Mouse (Mus musculus) kidney, postnatal 0 days (tissue): ENCODE results near the gene Serpina3f. TPM values are rescaled to one million over a fixed set of nuclear protein-coding genes. Genes with fewer than 3 reads are reported as not detected.

Source experiments
- ATAC-seq: fragments of 200-750 bp; cut with Nextera tagmentation; replicated peaks from 2 replicates; pipeline ENCODE4 v1.8.0; 2017; ENCODE audit warnings: low read depth, moderate number of reproducible peaks, moderate TSS enrichment, moderate library complexity; ENCODE audit not compliant: low FRiP score
- DNase-seq: peaks from one replicate; pipeline ENCODE4 v3.0.0-alpha.2; 2016; ENCODE audit warnings: low spot score
- H3K27ac ChIP-seq: fragments of 300-500 bp; sonication (generic); 2 replicates; pipeline ENCODE4 v1.5.1; 2014; ENCODE audit warnings: mild to moderate bottlenecking
- H3K27me3 ChIP-seq: fragments of 300-500 bp; sonication (generic); 2 replicates; pipeline ENCODE4 v1.6.1; 2014; ENCODE audit warnings: low read length, mixed read lengths; ENCODE audit not compliant: insufficient read depth
- H3K36me3 ChIP-seq: fragments of 300-500 bp; sonication (generic); 2 replicates; pipeline ENCODE4 v1.6.1; 2014; ENCODE audit warnings: low read length, mixed read lengths; ENCODE audit not compliant: insufficient read depth
- H3K4me1 ChIP-seq: fragments of 300-500 bp; sonication (generic); replicated peaks from 2 replicates; pipeline ENCODE4 v1.6.1; 2014; ENCODE audit warnings: antibody characterized with exemption, low read length, mixed read lengths; ENCODE audit not compliant: insufficient read depth
- H3K4me2 ChIP-seq: fragments of 300-500 bp; sonication (generic); 2 replicates; pipeline ENCODE4 v1.6.1; 2014; ENCODE audit warnings: mild to moderate bottlenecking, low read length, moderate library complexity, mixed read lengths
- H3K4me3 ChIP-seq: fragments of 300-500 bp; sonication (generic); replicated peaks from 2 replicates; pipeline ENCODE4 v1.5.1; 2014; ENCODE audit warnings: low read depth, low read length
- H3K9ac ChIP-seq: fragments of 300-500 bp; sonication (generic); 2 replicates; pipeline ENCODE4 v1.6.1; 2014; ENCODE audit warnings: low read depth, low read length
- H3K9me3 ChIP-seq: fragments of 300-500 bp; sonication (generic); replicated peaks from 2 replicates; pipeline ENCODE4 v1.6.1; 2016; ENCODE audit warnings: low read length, inconsistent platforms, mixed read lengths
- CTCF ChIP-seq: IDR thresholded peaks from 2 replicates; pipeline ENCODE4 v1.5.1; 2016; ENCODE audit warnings: antibody characterized with exemption, low read depth, mild to moderate bottlenecking, moderate library complexity
- WGBS: fragments of 180-500 bp; shearing (Covaris S2); extraction: QIAGEN DNeasy Blood & Tissue Kit; methylation state at CpG from one replicate; pipeline ENCODE4 v1.1.7; 2014; 5-methylcytosine and 5-hydroxymethylcytosine counted together
- polyA plus RNA-seq: library from polyadenylated mRNA; unstranded; fragments of >200 nt; fragmentation: Nextera tagmentation; extraction: Ambion mirVana; gene quantifications from 2 replicates; pipeline ENCODE4 v1.2.1, GENCODE M21; 2015

The Serpina3f gene
- 0.12 and 0.23 TPM in 2 replicates for polyA plus RNA-seq

- Histone ChIP-seq H3K4me2 (no peak within 1 kb of the TSS), H3K27ac (no peak within 1 kb of the TSS), H3K9ac (no peak within 1 kb of the TSS), H3K36me3 (no peaks in the 10 kb centered on the region), H3K9me3 (no peaks in the 10 kb centered on the region), H3K4me3 (no peak within 1 kb of the TSS), H3K4me1 (no peaks in the 10 kb centered on the region), H3K27me3 (no peaks in the 10 kb centered on the region)
- DNase-seq = no peak
- TF ChIP-seq CTCF = no peak
- WGBS = 67% methylated on average over 1 of the region's 1 CpGs
- no peak for ATAC-seq
Observed at GRCm38 (mm10) chr12:104214445-104214753, at the start of gene Serpina3f. Gene Serpina3f, plus strand, starts transcription at chr12:104214544.

- Histone ChIP-seq H3K9ac (no peak overlapping the region), H3K36me3 (no peaks in the 10 kb centered on the region), H3K4me1 (no peaks in the 10 kb centered on the region), H3K4me2 (no peak overlapping the region), H3K9me3 (no peaks in the 10 kb centered on the region), H3K4me3 (no peak overlapping the region), H3K27ac (no peak overlapping the region), H3K27me3 (no peaks in the 10 kb centered on the region)
- 50% methylated on average over 3 of the region's 3 CpGs for WGBS
- peak; percentile 52 for DNase-seq
- TF ChIP-seq CTCF = no peak
- no peak for ATAC-seq
Observed at GRCm38 (mm10) chr12:104174747-104175146, 39.6 kb upstream of the Serpina3f start.

- Histone ChIP-seq H3K9me3 (no peaks in the 10 kb centered on the region), H3K4me1 (no peaks in the 10 kb centered on the region), H3K36me3 (no peaks in the 10 kb centered on the region), H3K9ac (no peak overlapping the region), H3K27me3 (no peaks in the 10 kb centered on the region), H3K27ac (no peak overlapping the region), H3K4me3 (no peak overlapping the region), H3K4me2 (no peak overlapping the region)
- ATAC-seq (no peak), DNase-seq (no peak)
- no peak for TF ChIP-seq CTCF
- WGBS = 78% methylated on average over 3 of the region's 3 CpGs
Observed at GRCm38 (mm10) chr12:104175636-104176035, 38.7 kb upstream of the Serpina3f start.

GRCm38 (mm10) chr12:104178577-104178976, 35.8 kb upstream of the Serpina3f start:
- Histone ChIP-seq H3K4me2 (no peak overlapping the region), H3K4me1 (no peaks in the 10 kb centered on the region), H3K27me3 (no peaks in the 10 kb centered on the region), H3K4me3 (no peak overlapping the region), H3K27ac (no peak overlapping the region), H3K9ac (no peak overlapping the region), H3K36me3 (no peaks in the 10 kb centered on the region), H3K9me3 (no peaks in the 10 kb centered on the region)
- TF ChIP-seq CTCF = no peak
- DNase-seq = peak; percentile 7
- ATAC-seq = no peak

GRCm38 (mm10) chr12:104178987-104179386, 35.4 kb upstream of the Serpina3f start:
- no peaks in the 10 kb centered on the region for H3K4me1 ChIP-seq
- TF ChIP-seq CTCF = no peak
- no peak for ATAC-seq
- H3K9ac ChIP-seq = no peak overlapping the region
- no peak for DNase-seq
- no peaks in the 10 kb centered on the region for H3K36me3 ChIP-seq
- no peaks in the 10 kb centered on the region for H3K9me3 ChIP-seq
- no peak overlapping the region for H3K4me3 ChIP-seq
- H3K27me3 ChIP-seq = no peaks in the 10 kb centered on the region
- WGBS = 66% methylated on average over 2 of the region's 2 CpGs
- H3K27ac ChIP-seq = no peak overlapping the region
- H3K4me2 ChIP-seq = no peak overlapping the region

- 78% methylated on average over 4 of the region's 4 CpGs for WGBS
- ATAC-seq = no peak
- Histone ChIP-seq H3K4me3 (no peak overlapping the region), H3K9me3 (no peaks in the 10 kb centered on the region), H3K27me3 (no peaks in the 10 kb centered on the region), H3K4me1 (no peaks in the 10 kb centered on the region), H3K27ac (no peak overlapping the region), H3K9ac (no peak overlapping the region), H3K36me3 (no peaks in the 10 kb centered on the region), H3K4me2 (no peak overlapping the region)
- no peak for DNase-seq
- no peak for TF ChIP-seq CTCF
Observed at GRCm38 (mm10) chr12:104185046-104185445, 29.3 kb upstream of the Serpina3f start.

GRCm38 (mm10) chr12:104186041-104186581, 28.2 kb upstream of the Serpina3f start:
- Histone ChIP-seq H3K4me1 (no peaks in the 10 kb centered on the region), H3K36me3 (no peaks in the 10 kb centered on the region), H3K4me3 (no peak overlapping the region), H3K9me3 (no peaks in the 10 kb centered on the region), H3K27me3 (no peaks in the 10 kb centered on the region), H3K9ac (no peak overlapping the region), H3K4me2 (no peak overlapping the region), H3K27ac (no peak overlapping the region)
- WGBS = 77% methylated on average over 3 of the region's 3 CpGs
- no peak for TF ChIP-seq CTCF
- DNase-seq (no peak), ATAC-seq (no peak)
